Mouse (Mus musculus) liver, adult 2 months (tissue): ENCODE results near the gene Rnls.

Experiments used
- CTCF ChIP-seq: fragments of 200-500 bp; IDR thresholded peaks from 2 replicates; pipeline ENCODE4 v1.5.1; 2011; ENCODE audit warnings: low read depth, low read length, control low read depth
- POLR2A ChIP-seq: fragments of 200-500 bp; IDR thresholded peaks from 2 replicates; pipeline ENCODE4 v1.6.1; 2011; ENCODE audit warnings: low read length, control low read depth; ENCODE audit not compliant: insufficient read depth; ENCODE audit errors: extremely low read depth

- no peak for TF ChIP-seq CTCF
- TF ChIP-seq POLR2A, result no peak
These were observed 132.9 kb downstream of the Rnls start for GRCm38 (mm10) chr19:33259164-33259563.
